Mouse (Mus musculus): ENCODE measurements at regions not wholly inside any gene's neighbourhood (a gene's known extent, or its start where the extent isn't known, plus 50 kb on each side); places are given as distances from the start of the nearest gene placed in this dataset.

DNA sequence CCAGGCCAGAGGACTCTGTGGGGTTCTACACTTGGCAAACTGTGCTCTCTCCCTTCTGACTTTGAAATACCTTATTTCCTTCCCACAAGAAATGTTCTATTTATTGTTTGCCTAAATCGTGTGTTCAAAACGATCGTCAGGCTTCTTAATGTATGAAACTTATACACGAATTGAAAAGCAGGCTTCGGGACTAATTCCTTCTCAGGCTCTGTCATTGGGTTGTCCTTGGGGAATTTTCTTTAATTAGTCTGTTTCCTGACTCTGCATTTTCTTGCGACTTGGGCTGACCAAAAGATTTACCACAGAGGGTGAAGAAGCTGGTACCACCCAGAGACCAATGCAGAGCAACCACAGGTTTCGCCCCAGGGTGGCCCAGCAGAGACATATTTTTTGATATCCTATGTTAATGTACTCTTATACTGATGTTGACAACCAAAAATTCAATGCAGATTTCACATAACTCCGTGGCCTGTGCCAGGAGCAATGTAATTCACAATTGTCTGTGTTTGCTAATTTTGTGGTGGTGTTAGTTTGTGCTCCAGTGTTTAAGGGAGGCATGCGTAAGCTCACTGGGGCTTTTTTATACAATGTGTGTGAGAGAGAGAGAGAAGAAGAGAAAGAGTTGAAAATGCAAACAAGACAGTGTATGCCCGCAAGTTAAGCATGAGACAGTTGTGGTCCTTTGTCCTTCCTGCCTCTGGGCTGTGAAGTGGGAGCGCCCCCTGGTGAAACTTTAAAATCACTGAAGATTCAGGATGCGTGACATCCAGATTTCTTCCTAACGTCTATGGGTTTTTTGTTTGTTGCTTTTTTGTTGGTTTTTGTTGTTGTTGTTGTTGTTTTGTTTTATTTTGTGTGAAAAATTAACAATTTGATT is 452.7 kb downstream of the Sox2 start:
- TF ChIP-seq GATA1 (IDR thresholded peaks at IDR 0.05; ENCODE audit: borderline replicate concordance, low read length) (no peak), FLI1 (IDR thresholded peaks at IDR 0.05; ENCODE audit: low read length) (no peak)

All from megakaryocyte, embryonic 14.5 days (primary cell).